Mouse (Mus musculus): ENCODE measurements around the gene Mocs1. TPM values are rescaled to one million over a fixed set of nuclear protein-coding genes. Genes with fewer than 3 reads are reported as not detected.

The Mocs1 gene
- polyA plus RNA-seq, 3 experiments from 2014 or later: 9.1 to 14.6 (median 9.5) TPM

DNA sequence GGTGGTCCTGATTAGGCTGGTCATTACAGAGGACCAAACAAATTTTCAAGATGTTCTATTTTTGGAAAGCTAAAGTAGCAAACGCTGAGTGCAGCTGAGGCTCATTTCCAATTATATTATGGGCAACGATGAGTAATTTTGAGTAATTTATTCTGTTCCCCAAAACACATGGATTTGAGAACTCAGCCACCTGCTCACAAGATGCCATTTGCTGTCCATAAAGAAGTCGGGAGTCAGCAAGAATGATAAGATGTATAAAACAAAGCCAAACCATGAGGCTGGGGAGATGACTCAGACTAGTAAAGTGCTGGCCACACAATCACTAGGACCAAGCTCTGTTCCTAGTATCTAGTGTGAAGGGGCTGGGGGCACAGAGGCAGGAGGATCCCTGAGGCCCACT lies 56.3 kb downstream of the Mocs1 start:
- ATAC-seq: no peak

DNA sequence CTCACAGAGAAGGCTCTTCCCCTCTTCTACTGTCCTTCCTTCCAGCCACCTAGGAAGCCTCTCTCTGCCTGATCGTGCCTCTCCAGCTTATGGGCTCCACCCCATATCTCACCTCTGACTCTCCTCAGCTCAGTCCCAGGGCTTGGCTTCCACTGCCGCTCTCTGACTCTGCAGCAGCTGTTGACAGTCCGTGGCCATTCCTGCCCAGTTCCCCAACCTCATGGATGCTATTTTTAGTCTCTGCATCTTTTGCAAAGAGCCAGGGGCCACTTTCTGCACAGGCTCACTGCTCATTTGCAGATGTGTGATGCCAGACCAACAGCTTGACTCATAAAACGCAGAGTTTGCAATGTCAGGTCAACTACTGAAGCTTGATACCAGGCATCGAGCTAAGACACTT lies 60.9 kb downstream of the Mocs1 start:
- ATAC-seq: no peak

DNA sequence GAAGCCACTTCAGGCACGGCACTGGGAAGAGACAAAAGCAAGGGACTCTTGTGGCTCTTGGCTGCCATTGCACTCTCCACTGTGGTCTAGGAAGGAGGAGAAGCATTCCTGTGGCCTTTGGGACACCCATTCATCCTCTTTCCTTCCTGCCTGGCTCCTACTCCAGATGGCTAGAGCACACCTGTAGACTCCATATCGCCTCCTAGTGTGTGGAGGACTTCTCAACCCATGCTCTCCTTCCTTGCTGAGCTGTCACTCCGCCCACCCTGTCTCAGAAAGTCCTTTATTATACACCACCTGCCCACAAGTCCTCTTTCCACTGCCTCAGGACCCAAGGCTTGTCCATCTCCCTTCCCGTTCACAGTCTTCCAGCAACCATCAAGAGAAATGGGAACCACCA lies 65.1 kb downstream of the Mocs1 start:
- ATAC-seq: no peak

DNA sequence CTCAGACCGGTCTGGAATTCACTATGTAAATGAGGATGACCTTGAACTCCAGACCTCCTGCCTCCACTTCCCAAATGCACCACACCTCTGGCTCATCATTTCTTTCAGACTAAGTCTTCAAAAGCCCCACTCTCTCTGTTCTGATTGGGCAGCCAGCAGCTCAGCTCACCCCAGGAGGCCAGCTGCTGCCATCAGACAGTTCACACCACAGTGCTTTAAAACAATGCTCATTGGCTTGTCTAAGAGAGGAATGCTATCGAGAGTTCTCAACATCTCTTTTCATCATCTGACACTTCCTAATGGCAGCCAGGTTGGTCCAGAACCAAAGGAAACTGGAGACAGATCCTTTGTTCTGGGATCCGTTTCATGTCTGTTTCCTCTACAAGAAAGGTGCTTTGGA lies 70.0 kb downstream of the Mocs1 start:
- no peak for ATAC-seq

DNA sequence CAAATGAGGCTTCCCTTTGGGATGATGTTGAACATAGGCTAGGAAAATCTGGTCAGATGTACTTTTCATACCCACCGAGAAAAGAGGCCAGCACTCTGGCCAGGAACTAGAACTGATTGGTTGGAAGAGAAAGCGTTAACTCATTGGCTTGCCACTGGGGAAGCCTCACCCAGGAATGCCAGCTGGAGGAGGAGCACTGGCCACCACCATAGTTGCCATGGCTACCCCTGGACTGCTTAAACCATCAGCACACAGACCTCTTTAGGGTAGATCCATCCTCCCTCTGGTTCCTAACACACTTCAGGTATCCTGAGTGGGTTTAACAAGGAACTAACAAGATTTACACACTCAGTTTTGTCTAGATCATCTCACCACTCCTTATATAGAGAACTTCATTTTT lies 71.5 kb downstream of the Mocs1 start:
- ATAC-seq: no peak

DNA sequence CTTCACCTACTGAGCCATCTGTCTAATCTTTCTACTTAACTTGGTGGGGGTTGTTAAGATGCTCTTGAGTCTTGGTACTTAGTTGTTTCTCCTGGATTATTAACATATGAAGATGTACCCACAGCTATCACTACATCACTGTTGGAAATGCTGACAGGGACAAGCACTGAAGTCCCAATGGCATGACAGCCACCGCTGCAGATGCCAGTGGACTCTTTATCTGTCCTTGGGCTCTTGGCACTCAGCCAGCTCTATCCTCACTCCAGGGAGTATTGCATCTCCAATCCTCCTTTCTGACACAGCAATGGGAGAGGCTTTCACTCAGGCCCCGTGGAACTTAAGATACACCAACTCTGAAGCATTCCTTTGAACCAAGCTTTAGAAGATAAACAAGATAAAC lies 72.1 kb downstream of the Mocs1 start:
- no peak for ATAC-seq

DNA sequence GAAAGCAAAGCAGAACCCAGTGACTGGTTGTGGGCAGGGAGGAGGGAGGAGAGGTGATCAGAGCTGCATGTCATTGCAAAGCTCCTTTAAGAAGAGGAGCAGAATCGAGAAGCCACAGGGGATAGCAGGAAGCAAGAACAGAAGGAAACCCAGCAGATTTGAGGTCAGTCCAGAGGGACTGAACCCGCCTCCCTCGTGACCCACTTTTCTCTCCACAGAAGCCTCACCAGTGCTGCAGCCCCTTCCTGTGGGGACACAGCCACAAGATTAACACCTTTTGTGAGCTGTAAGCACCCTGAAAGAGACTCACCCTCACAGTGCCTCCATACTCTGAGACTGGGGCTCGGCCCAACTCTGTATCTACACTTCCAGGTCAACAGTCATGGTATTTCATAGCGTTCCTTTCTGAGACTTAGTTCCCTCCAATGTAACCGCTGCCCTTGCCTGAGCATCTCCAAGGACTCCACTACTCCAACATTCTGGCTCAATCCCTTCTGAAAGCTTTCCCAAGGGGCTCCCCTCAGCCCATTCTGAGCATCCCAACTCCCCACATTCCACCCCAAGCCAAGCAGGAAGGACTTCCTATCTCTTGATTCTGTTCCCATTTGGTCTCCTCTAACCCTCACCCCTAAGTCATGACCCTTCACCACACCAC lies 75.2 kb downstream of the Mocs1 start:
- no peak for ATAC-seq

Other genes with a start within 250 kb of the Mocs1 start
- gene Daam2, start 136.0 kb downstream of the Mocs1 start, polyA plus RNA-seq (2017; shearing (Covaris generic)): not detected
- not detected for gene Kif6, start 186.8 kb downstream of the Mocs1 start, polyA plus RNA-seq (2017; shearing (Covaris generic))